Comparison of ENCODE assay signal across 12 mouse cellular contexts in the genomic region with DNA sequence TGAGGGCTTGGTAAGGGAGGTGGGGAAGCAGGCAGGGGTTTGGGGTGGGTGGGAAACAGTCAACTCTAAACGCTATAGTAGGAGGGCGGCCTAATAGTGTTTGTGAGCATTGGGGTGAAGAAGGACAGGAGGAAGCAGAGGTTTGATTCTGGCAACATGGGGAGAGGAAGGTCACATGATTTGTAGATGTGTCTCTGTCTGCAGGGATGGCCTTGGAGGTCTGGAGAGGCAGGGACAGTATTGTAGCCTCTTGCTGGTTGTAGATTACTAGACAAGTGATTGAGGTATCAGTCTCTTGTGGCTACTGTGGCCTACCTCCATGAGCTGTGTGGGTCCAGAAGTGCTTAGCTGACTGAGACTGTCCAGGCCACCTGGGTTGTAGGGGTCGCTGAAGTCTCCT. TPM values are rescaled to one million over a fixed set of nuclear protein-coding genes. Genes with fewer than 3 reads are reported as not detected.
DNase-seq lines count a peak whose midpoint lies in the region; ATAC-seq and TF ChIP-seq lines count a peak whose summit lies in the region.
"Had no signal": no experiment of that assay in that cellular context is flagged by ENCODE, and none has a peak within 500 bp of the region (broad histone marks: within the 10 kb centered on the region; RNA-seq: fewer than 3 reads in every experiment).

No protein-coding gene starts in this region.

- no peak overlapping the region for H3K9ac ChIP-seq in heart, embryonic 14.5 days (ENCODE audit: low read length)
- H3K9ac ChIP-seq in lung, embryonic 14.5 days: no peak overlapping the region
- H3K9ac ChIP-seq in intestine, embryonic 15.5 days: no peak overlapping the region
- H3K9ac ChIP-seq: forebrain, postnatal 0 days; hindbrain, embryonic 15.5 days had no signal

- H3K9me3 ChIP-seq in heart, embryonic 14.5 days (ENCODE audit: control insufficient read depth, low read length): 0 out of 2 replicates have a peak, but pooled peaks cover 3% of the 10 kb centered on the region
- no peaks in the 10 kb centered on the region for H3K9me3 ChIP-seq in lung, embryonic 14.5 days (ENCODE audit: low read depth, low read length)
- no peaks in the 10 kb centered on the region for H3K9me3 ChIP-seq in intestine, embryonic 15.5 days
- no peaks in the 10 kb centered on the region for H3K9me3 ChIP-seq in limb, embryonic 10.5 days (replicated peaks)
- H3K9me3 ChIP-seq: hindbrain, embryonic 15.5 days; midbrain, embryonic 12.5 days had no signal

- H3K4me1 ChIP-seq in heart, embryonic 14.5 days (ENCODE audit: control insufficient read depth in 2 of 2, insufficient read depth in 2 of 2, low read length in 2 of 2): peaks cover 47 to 67% of the 10 kb centered on the region in 2 experiments
- H3K4me1 ChIP-seq in lung, embryonic 14.5 days (ENCODE audit: insufficient read depth): peaks cover 31% of the 10 kb centered on the region
- H3K4me1 ChIP-seq in intestine, embryonic 15.5 days (replicated peaks): peaks cover 55% of the 10 kb centered on the region
- H3K4me1 ChIP-seq in limb, embryonic 10.5 days: peaks cover 63% of the 10 kb centered on the region

- H3K36me3 ChIP-seq in heart, embryonic 14.5 days (ENCODE audit: control insufficient read depth, insufficient read depth, low read length): no peaks in the 10 kb centered on the region
- no peaks in the 10 kb centered on the region for H3K36me3 ChIP-seq in lung, embryonic 14.5 days (ENCODE audit: insufficient read depth)
- no peaks in the 10 kb centered on the region for H3K36me3 ChIP-seq in intestine, embryonic 15.5 days
- H3K36me3 ChIP-seq in limb, embryonic 10.5 days: 0 out of 2 replicates have a peak, but pooled peaks cover 4% of the 10 kb centered on the region
- H3K36me3 ChIP-seq: hindbrain, embryonic 15.5 days; midbrain, embryonic 12.5 days had no signal

- H3K4me3 ChIP-seq in heart, embryonic 14.5 days (ENCODE audit: control insufficient read depth in 1 of 2, insufficient read depth in 1 of 2, low read depth in 1 of 2, low read length in 2 of 2): no peak overlapping the region
- H3K4me3 ChIP-seq in lung, embryonic 14.5 days (ENCODE audit: low read depth, low read length): no peak overlapping the region
- no peak overlapping the region for H3K4me3 ChIP-seq in intestine, embryonic 15.5 days (replicated peaks)
- H3K4me3 ChIP-seq in limb, embryonic 10.5 days: no peak overlapping the region
- H3K4me3 ChIP-seq: hindbrain, embryonic 15.5 days; midbrain, embryonic 12.5 days had no signal

- H3K27ac ChIP-seq in heart, embryonic 14.5 days (replicated peaks in 1 of 2; ENCODE audit: control insufficient read depth in 1 of 2, insufficient read depth in 1 of 2, low read depth in 2 of 2, low read length in 2 of 2): peak overlapping the region in 1 of 2 experiments; percentile 27; a peak in 1 of 4 replicates
- no peak overlapping the region for H3K27ac ChIP-seq in lung, embryonic 14.5 days (ENCODE audit: low read depth)
- peak overlapping the region; percentile 40; the same call in 1 of the 2 replicates for H3K27ac ChIP-seq in intestine, embryonic 15.5 days
- 0 out of 2 replicates have a peak overlapping the region, but pooled peaks have one; percentile 32 for H3K27ac ChIP-seq in limb, embryonic 10.5 days
- H3K27ac ChIP-seq: hindbrain, embryonic 15.5 days had no signal

- WGBS in heart, embryonic 14.5 days: 50% methylated on average over 3 of the region's 3 CpGs
- 52% methylated on average over 3 of the region's 3 CpGs for WGBS in lung, embryonic 14.5 days
- WGBS in intestine, embryonic 15.5 days: 54% methylated on average over 3 of the region's 3 CpGs
- WGBS in limb, embryonic 10.5 days: 84% methylated on average over 3 of the region's 3 CpGs

- 0 out of 2 replicates have a peak overlapping the region, but pooled peaks have one; percentile 10 for H3K4me2 ChIP-seq in heart, embryonic 14.5 days (ENCODE audit: low read length)
- H3K4me2 ChIP-seq in lung, embryonic 14.5 days: peak overlapping the region; percentile 0; the same call in 1 of the 2 replicates
- peak overlapping the region; percentile 42 for H3K4me2 ChIP-seq in intestine, embryonic 15.5 days (replicated peaks)
- H3K4me2 ChIP-seq: hindbrain, embryonic 15.5 days; midbrain, embryonic 12.5 days had no signal

- no peak for DNase-seq in heart, postnatal 4 days
- no peak for DNase-seq in lung, embryonic 14.5 days
- DNase-seq in lung, postnatal 36 days: no peak
- no peak for DNase-seq in limb, embryonic 10.5 days (ENCODE audit: low spot score)
- DNase-seq in right cerebral cortex, postnatal 10 days (ENCODE audit: low spot score in 2 of 2): no peak
- DNase-seq in retina, embryonic 14.5 days (ENCODE audit: low spot score): no peak
- DNase-seq: forebrain, postnatal 0 days; thymus, postnatal 4 days had no signal

- no peak for ATAC-seq in heart, embryonic 14.5 days (ENCODE audit: insufficient number of reproducible peaks, insufficient read depth, low FRiP score, low read depth)
- ATAC-seq in lung, embryonic 14.5 days (ENCODE audit: insufficient read depth): peak; percentile 4; the same call in 1 of the 2 replicates
- no peak for ATAC-seq in intestine, embryonic 15.5 days
- ATAC-seq: forebrain, postnatal 0 days had no signal

- no peak for TF ChIP-seq CTCF in lung, embryonic 14.5 days (IDR thresholded peaks at IDR 0.05; ENCODE audit: low read depth)

- H3K27me3 ChIP-seq in heart, embryonic 14.5 days (ENCODE audit: control insufficient read depth, insufficient read depth, low read length): no peaks in the 10 kb centered on the region
- H3K27me3 ChIP-seq in lung, embryonic 14.5 days (ENCODE audit: insufficient read depth, low read length): no peaks in the 10 kb centered on the region
- no peaks in the 10 kb centered on the region for H3K27me3 ChIP-seq in intestine, embryonic 15.5 days (replicated peaks)
- H3K27me3 ChIP-seq in limb, embryonic 10.5 days (ENCODE audit: low read depth, poor library complexity, severe bottlenecking): no peaks in the 10 kb centered on the region
- H3K27me3 ChIP-seq: hindbrain, embryonic 15.5 days; midbrain, embryonic 12.5 days had no signal

RNA-seq across cellular contexts. Expression of a gene that starts 13.5 kb away (rescaled TPM):
- 13.4 and 17.0 TPM in 2 replicates for polyA plus RNA-seq in heart, embryonic 14.5 days (2014; fragmentation: Nextera tagmentation; extraction: Ambion mirVana)
- total RNA-seq in heart, postnatal 4 days (2021): 10 to 100 TPM; 58.9 to 65.8 TPM
- 18.2 and 21.3 TPM in 2 replicates for polyA plus RNA-seq in lung, embryonic 14.5 days (2014; fragmentation: Nextera tagmentation; extraction: Ambion mirVana)
- 9.4 and 10.9 TPM in 2 replicates for polyA plus RNA-seq in intestine, embryonic 15.5 days (2015; fragmentation: Nextera tagmentation; extraction: Ambion mirVana)
- polyA plus RNA-seq in limb, embryonic 10.5 days (2016; fragmentation: Nextera tagmentation; extraction: Ambion mirVana): 12.2 and 14.0 TPM in 2 replicates
